Mouse (Mus musculus) liver, embryonic 11.5 days (tissue): Measurements from ENCODE around the gene Lmntd2. TPM values are rescaled to one million over a fixed set of nuclear protein-coding genes. Genes with fewer than 3 reads are reported as not detected.

Source experiments
- ATAC-seq: fragments of 200-750 bp; cut with Nextera tagmentation; replicated peaks from 2 replicates; pipeline ENCODE4 v1.8.0; 2017; ENCODE audit warnings: moderate number of reproducible peaks, mild to moderate bottlenecking, moderate TSS enrichment, moderate library complexity; ENCODE audit not compliant: low FRiP score
- DNase-seq: peaks from one replicate; pipeline ENCODE4 v3.0.0-alpha.2; 2017; ENCODE audit warnings: low spot score
- H3K27ac ChIP-seq: fragments of 300-500 bp; sonication (generic); 2 replicates; pipeline ENCODE4 v1.5.1; 2014; ENCODE audit warnings: mild to moderate bottlenecking, low read depth, low read length, control low read depth
- H3K27me3 ChIP-seq: fragments of 300-500 bp; sonication (generic); replicated peaks from 2 replicates; pipeline ENCODE4 v1.6.1; 2014; ENCODE audit warnings: low read length, mixed read lengths; ENCODE audit not compliant: control insufficient read depth, insufficient read depth
- H3K36me3 ChIP-seq: fragments of 300-500 bp; sonication (generic); 2 replicates; pipeline ENCODE4 v1.6.1; 2014; ENCODE audit warnings: mild to moderate bottlenecking, low read length, moderate library complexity, mixed read lengths; ENCODE audit not compliant: control insufficient read depth, insufficient read depth
- H3K4me1 ChIP-seq: fragments of 300-500 bp; sonication (generic); replicated peaks from 2 replicates; pipeline ENCODE4 v1.6.1; 2014; ENCODE audit warnings: low read length, mixed read lengths; ENCODE audit not compliant: control insufficient read depth, insufficient read depth
- H3K4me2 ChIP-seq: fragments of 300-500 bp; sonication (generic); 2 replicates; pipeline ENCODE4 v1.6.1; 2014; ENCODE audit warnings: mild to moderate bottlenecking, control low read depth, moderate library complexity
- H3K4me3 ChIP-seq: fragments of 300-500 bp; sonication (generic); 2 replicates; pipeline ENCODE4 v1.5.1; 2014; ENCODE audit warnings: low read depth, low read length, control low read depth
- H3K9ac ChIP-seq: fragments of 300-500 bp; sonication (generic); 2 replicates; pipeline ENCODE4 v1.6.1; 2014; ENCODE audit warnings: low read depth, low read length, control low read depth
- H3K9me3 ChIP-seq: fragments of 300-500 bp; sonication (generic); 2 replicates; pipeline ENCODE4 v1.6.1; 2016; ENCODE audit warnings: low read length, inconsistent platforms, mixed read lengths; ENCODE audit not compliant: control insufficient read depth
- WGBS: fragments of 180-500 bp; shearing (Covaris S2); extraction: QIAGEN DNeasy Blood & Tissue Kit; methylation state at CpG from one replicate; pipeline ENCODE4 v1.1.7; 2014; 5-methylcytosine and 5-hydroxymethylcytosine counted together
- polyA plus RNA-seq: library from polyadenylated mRNA; unstranded; fragments of >200 nt; fragmentation: Nextera tagmentation; extraction: Ambion mirVana; gene quantifications from 2 replicates; pipeline ENCODE4 v1.2.1, GENCODE M21; 2014

The Lmntd2 gene
- polyA plus RNA-seq, 1 experiment from 2014 or later: 2.6 TPM

DNA sequence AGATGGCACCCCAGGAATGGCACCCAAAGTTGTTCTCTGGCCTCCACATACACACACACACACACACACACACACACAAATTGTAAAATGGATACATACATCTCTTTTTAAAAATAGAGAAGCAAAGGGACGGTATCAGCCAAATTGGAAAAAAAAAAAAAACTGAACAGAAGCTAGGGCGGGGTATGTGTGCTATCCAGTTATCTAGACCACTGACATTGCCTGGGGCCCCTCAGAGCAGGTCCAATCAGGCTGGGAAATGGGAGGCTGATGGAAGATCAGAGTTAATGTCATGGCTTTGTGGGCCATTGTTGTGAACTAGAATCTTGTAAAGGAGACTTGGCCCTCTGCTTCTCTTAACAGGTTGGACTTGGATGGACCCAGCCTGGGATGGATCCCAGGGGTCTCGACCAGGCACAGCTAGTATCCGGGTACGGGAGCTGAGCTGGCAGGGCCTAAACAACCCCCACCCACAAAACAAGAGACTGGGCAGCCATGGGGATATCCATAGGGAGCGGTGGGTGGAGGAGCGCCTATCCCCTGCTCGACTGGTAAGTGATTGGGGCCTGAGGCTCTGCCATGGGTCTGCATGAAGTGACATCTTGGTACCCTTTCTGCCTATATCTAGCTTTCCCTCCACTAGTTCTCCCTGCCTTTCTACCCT is 17.1 kb downstream of the Lmntd2 start:
- Histone ChIP-seq H3K4me1 (peaks cover 50% of the 10 kb centered on the region), H3K4me2 (peak overlapping the region; percentile 63), H3K4me3 (peak overlapping the region; percentile 32), H3K9ac (peak overlapping the region; percentile 61), H3K27ac (peak overlapping the region; percentile 76), H3K9me3 (no peaks in the 10 kb centered on the region), H3K36me3 (peaks cover 6% of the 10 kb centered on the region), H3K27me3 (no peaks in the 10 kb centered on the region)
- ATAC-seq (peak; percentile 50), DNase-seq (no peak)
- 73% methylated on average over 8 of the region's 8 CpGs for WGBS

DNA sequence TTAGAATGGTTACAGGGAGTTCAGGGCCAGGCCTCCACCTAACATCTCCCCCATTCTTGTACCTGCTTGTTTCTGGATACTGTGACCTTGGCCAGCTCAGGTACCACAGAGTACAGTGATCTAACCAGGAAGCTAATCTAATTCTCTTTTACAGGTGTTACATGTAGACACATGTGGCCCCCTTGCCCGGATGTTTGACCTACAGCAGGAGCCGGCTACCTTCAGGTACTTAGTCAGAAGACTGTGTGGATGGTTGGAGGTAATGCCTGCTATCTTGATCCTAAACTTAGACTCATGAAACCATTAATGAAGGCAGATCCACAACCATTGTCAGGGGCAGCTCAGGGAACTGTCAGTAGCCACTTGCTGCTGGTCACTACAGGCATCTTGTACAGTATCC is 18.1 kb downstream of the Lmntd2 start:
- peak overlapping the region; percentile 97 for H3K4me2 ChIP-seq
- H3K4me1 ChIP-seq: peaks cover 50% of the 10 kb centered on the region
- 89% methylated on average over 2 of the region's 2 CpGs for WGBS
- peak overlapping the region; percentile 67 for H3K27ac ChIP-seq
- no peak for DNase-seq
- H3K27me3 ChIP-seq: no peaks in the 10 kb centered on the region
- peaks cover 13% of the 10 kb centered on the region for H3K36me3 ChIP-seq
- no peak for ATAC-seq
- peak overlapping the region; percentile 98; the same call in 1 of the 2 replicates for H3K4me3 ChIP-seq
- H3K9ac ChIP-seq: peak overlapping the region; percentile 44
- H3K9me3 ChIP-seq: no peaks in the 10 kb centered on the region

DNA sequence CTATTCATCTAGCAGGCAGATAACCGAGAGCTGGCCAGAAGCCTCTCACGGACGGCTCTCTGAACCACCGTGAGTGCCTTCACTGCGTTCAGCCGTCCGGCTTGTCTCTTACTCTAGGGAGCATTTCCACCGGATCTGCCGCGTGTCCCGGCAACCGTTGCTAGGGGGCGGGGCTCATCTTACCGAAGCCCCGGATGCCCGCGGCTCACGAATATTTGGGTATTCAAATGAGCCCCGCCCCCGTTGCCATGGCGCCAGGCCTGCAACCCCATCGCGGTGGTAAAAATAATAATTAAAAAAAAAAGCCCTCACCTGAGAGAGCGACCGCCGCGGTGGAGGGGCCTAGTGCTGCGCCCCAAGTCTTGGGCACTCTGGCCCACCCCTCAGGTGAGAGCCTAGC is 19.1 kb downstream of the Lmntd2 start:
- H3K9me3 ChIP-seq: no peaks in the 10 kb centered on the region
- WGBS: 2% methylated on average over 28 of the region's 28 CpGs
- peak; percentile 96 for DNase-seq
- no peaks in the 10 kb centered on the region for H3K27me3 ChIP-seq
- peak overlapping the region; percentile 97 for H3K4me2 ChIP-seq
- H3K27ac ChIP-seq: peak overlapping the region; percentile 89
- peak; percentile 37 for ATAC-seq
- peaks cover 50% of the 10 kb centered on the region for H3K4me1 ChIP-seq
- peak overlapping the region; percentile 96 for H3K9ac ChIP-seq
- peak overlapping the region; percentile 98 for H3K4me3 ChIP-seq
- peaks cover 21% of the 10 kb centered on the region for H3K36me3 ChIP-seq

DNA sequence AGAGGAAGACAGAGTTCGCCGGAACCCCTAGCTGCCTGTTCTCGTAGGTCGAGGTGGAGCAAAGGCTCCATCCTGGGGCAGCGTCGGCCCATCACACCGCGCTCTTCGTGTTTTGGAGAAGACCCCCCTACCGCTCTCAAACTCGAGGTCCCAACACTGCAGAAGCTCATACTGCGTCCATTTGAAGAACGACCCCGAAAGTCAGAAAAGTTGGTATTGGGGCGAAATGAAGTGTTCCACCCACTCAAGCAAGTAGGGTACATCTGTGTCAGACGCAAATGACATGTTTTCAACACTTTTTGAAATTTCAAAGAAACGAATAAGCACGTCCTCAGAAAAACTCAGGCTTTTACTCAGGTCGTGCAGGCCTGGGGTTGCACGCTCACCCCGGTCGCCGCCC is 19.5 kb downstream of the Lmntd2 start:
- no peaks in the 10 kb centered on the region for H3K27me3 ChIP-seq
- H3K36me3 ChIP-seq: peaks cover 25% of the 10 kb centered on the region
- peaks cover 47% of the 10 kb centered on the region for H3K4me1 ChIP-seq
- DNase-seq (no peak), ATAC-seq (no peak)
- H3K27ac ChIP-seq: peak overlapping the region; percentile 89
- peak overlapping the region; percentile 98 for H3K4me3 ChIP-seq
- H3K9ac ChIP-seq: peak overlapping the region; percentile 96
- no peaks in the 10 kb centered on the region for H3K9me3 ChIP-seq
- H3K4me2 ChIP-seq: peak overlapping the region; percentile 97
- WGBS: under 1% methylated on average over 23 of the region's 23 CpGs

DNA sequence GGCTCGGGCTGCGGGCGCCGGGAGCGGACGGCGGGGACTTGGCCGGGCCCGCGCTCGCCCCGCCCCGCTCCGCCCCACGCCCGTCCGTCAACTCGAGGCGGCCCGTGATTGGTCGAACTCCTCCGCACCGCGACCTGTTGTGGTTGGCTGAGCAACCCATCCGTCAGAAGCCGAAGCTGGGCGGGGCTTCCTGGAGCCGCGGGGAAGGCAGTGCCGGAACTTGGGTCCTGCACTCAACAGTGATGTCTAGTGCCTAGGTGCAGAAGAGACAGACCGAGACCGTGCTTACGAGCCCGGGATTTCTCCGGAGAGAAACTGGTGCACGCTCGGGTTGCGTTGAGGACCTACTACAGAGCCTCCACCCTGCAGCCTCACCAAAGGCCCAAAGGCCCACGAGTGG is 19.9 kb downstream of the Lmntd2 start, which contains the start of the genes Hras and Lrrc56:
Hras (minus strand) TSS at position 58 of the 400 bp plus-strand sequence.
Lrrc56 (plus strand) TSS at position 210 of the 400 bp plus-strand sequence.
- peak within 1 kb of the TSS; percentile 96 for H3K9ac ChIP-seq
- 0% methylated on average over 38 of the region's 39 CpGs for WGBS
- H3K36me3 ChIP-seq: peaks cover 25% of the 10 kb centered on the region
- H3K4me2 ChIP-seq: peak within 1 kb of the TSS; percentile 97
- H3K27me3 ChIP-seq: no peaks in the 10 kb centered on the region
- peak; percentile 99 for DNase-seq
- H3K9me3 ChIP-seq: no peaks in the 10 kb centered on the region
- peaks cover 43% of the 10 kb centered on the region for H3K4me1 ChIP-seq
- ATAC-seq: peak; percentile 90
- peak within 1 kb of the TSS; percentile 98 for H3K4me3 ChIP-seq
- H3K27ac ChIP-seq: peak within 1 kb of the TSS; percentile 89

DNA sequence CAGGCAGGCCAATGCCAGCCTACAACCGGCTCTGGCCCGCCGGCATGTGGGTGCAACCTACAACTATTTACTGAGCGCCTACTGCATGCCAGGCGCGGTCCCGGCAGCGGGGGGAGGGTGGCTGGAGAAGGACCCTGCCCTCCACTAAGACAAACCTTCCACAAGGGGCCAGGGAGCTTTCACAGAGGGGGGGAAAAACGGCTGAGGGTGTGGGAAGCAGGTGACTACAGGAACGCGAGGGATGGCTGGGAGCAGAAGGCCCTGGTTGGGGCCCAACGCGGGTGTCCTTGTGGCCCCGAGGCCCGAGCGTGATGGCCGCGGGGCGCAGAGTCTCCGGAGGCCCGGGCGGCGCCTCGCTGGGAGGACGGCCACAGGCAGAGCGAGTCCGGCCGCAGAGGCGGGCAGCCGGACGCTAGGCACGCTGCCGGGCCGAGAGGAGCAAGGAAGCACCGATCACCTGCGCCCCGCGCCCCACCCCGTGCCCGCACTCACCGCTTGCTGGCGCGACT is 20.5 kb downstream of the Lmntd2 start:
- H3K27ac ChIP-seq: peak overlapping the region; percentile 89
- no peaks in the 10 kb centered on the region for H3K9me3 ChIP-seq
- peak overlapping the region; percentile 96 for H3K9ac ChIP-seq
- peaks cover 40% of the 10 kb centered on the region for H3K4me1 ChIP-seq
- peak overlapping the region; percentile 97 for H3K4me2 ChIP-seq
- H3K4me3 ChIP-seq: peak overlapping the region; percentile 98
- peaks cover 25% of the 10 kb centered on the region for H3K36me3 ChIP-seq
- DNase-seq (peak; percentile 75), ATAC-seq (no peak; the same call in 1 of the 2 replicates)
- no peaks in the 10 kb centered on the region for H3K27me3 ChIP-seq
- 1% methylated on average over 40 of the region's 43 CpGs for WGBS

DNA sequence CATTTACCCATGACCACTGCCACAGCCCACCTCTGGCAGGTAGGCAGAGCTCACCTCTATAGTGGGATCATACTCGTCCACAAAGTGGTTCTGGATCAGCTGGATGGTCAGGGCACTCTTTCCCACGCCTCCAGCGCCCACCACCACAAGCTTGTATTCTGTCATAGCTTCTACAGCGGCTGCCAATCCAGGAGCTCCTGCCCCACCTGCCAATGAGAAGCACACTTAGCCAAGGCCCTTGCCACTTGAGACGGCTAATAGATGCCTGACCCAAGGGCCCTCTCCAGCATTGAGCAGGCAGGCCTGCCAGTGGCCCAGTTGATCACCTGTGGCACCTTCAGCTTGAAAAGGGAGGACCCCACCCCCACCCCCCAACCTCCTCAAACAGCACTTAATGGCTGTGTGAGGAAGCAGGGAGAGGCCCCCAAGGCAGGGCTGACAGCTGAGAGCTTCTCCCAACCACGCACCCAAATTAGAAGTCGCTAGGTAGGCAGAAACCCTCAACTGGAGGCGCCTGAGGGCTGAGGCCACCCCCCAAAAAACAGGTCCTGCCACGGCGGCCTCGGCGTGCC is 21.0 kb downstream of the Lmntd2 start:
- no peak for ATAC-seq
- DNase-seq: no peak
- H3K27me3 ChIP-seq: no peaks in the 10 kb centered on the region
- H3K4me3 ChIP-seq: peak overlapping the region; percentile 98
- peaks cover 37% of the 10 kb centered on the region for H3K4me1 ChIP-seq
- peaks cover 25% of the 10 kb centered on the region for H3K36me3 ChIP-seq
- peak overlapping the region; percentile 89 for H3K27ac ChIP-seq
- H3K9ac ChIP-seq: peak overlapping the region; percentile 96
- 31% methylated on average over 12 of the region's 12 CpGs for WGBS
- H3K4me2 ChIP-seq: peak overlapping the region; percentile 97
- no peaks in the 10 kb centered on the region for H3K9me3 ChIP-seq

- WGBS: 89% methylated on average over 24 of the region's 24 CpGs
- no peak for DNase-seq
- Histone ChIP-seq H3K27me3 (no peaks in the 10 kb centered on the region), H3K36me3 (peaks cover 25% of the 10 kb centered on the region), H3K9ac (peak overlapping the region; percentile 96), H3K27ac (no peak overlapping the region), H3K4me2 (peak overlapping the region; percentile 97), H3K4me3 (peak overlapping the region; percentile 98), H3K4me1 (peaks cover 28% of the 10 kb centered on the region), H3K9me3 (no peaks in the 10 kb centered on the region)
- no peak for ATAC-seq
Measured at GRCm38 (mm10) chr7:141191796-141192685, 21.8 kb downstream of the Lmntd2 start.
